Mouse (Mus musculus): ENCODE results near the gene Rnase10. TPM values are rescaled to one million over a fixed set of nuclear protein-coding genes. Genes with fewer than 3 reads are reported as not detected.

Rnase10 gene
- polyA plus RNA-seq, 1 experiment from 2014 or later, result 0.16 TPM

- H3K4me1 ChIP-seq (replicated peaks; ENCODE audit: control insufficient read depth, insufficient read depth, low read length), result no peaks in the 10 kb centered on the region
- H3K9ac ChIP-seq (ENCODE audit: low read depth, low read length), result no peak overlapping the region
- H3K4me2 ChIP-seq (replicated peaks; ENCODE audit: low read depth), result no peak overlapping the region
- H3K27me3 ChIP-seq (replicated peaks; ENCODE audit: control insufficient read depth, insufficient read depth, low read length), result no peaks in the 10 kb centered on the region
- H3K9me3 ChIP-seq (ENCODE audit: control insufficient read depth), result no peaks in the 10 kb centered on the region
- H3K27ac ChIP-seq (ENCODE audit: low read depth, low read length), result no peak overlapping the region
- TF ChIP-seq CTCF (IDR thresholded peaks at IDR 0.05; ENCODE audit: low read depth), result no peak
- no peak for ATAC-seq
- no peak overlapping the region for H3K4me3 ChIP-seq (ENCODE audit: low read depth, low read length)
- 46% methylated on average over 2 of the region's 2 CpGs for WGBS
- no peaks in the 10 kb centered on the region for H3K36me3 ChIP-seq (ENCODE audit: control insufficient read depth, insufficient read depth)
These were observed 26.3 kb upstream of the Rnase10 start for GRCm38 (mm10) chr14:50981207-50981606.

GRCm38 (mm10) chr14:50981837-50982236 is 25.7 kb upstream of the Rnase10 start:
- 60% methylated on average over 5 of the region's 5 CpGs for WGBS
- no peaks in the 10 kb centered on the region for H3K27me3 ChIP-seq (replicated peaks; ENCODE audit: control insufficient read depth, insufficient read depth, low read length)
- no peaks in the 10 kb centered on the region for H3K9me3 ChIP-seq (ENCODE audit: control insufficient read depth)
- H3K4me3 ChIP-seq (ENCODE audit: low read depth, low read length), result no peak overlapping the region
- TF ChIP-seq CTCF (IDR thresholded peaks at IDR 0.05; ENCODE audit: low read depth), result no peak
- no peaks in the 10 kb centered on the region for H3K4me1 ChIP-seq (replicated peaks; ENCODE audit: control insufficient read depth, insufficient read depth, low read length)
- H3K4me2 ChIP-seq (replicated peaks; ENCODE audit: low read depth), result no peak overlapping the region
- H3K27ac ChIP-seq (ENCODE audit: low read depth, low read length), result no peak overlapping the region
- H3K9ac ChIP-seq (ENCODE audit: low read depth, low read length), result no peak overlapping the region
- H3K36me3 ChIP-seq (ENCODE audit: control insufficient read depth, insufficient read depth), result no peaks in the 10 kb centered on the region
- no peak for ATAC-seq

DNA sequence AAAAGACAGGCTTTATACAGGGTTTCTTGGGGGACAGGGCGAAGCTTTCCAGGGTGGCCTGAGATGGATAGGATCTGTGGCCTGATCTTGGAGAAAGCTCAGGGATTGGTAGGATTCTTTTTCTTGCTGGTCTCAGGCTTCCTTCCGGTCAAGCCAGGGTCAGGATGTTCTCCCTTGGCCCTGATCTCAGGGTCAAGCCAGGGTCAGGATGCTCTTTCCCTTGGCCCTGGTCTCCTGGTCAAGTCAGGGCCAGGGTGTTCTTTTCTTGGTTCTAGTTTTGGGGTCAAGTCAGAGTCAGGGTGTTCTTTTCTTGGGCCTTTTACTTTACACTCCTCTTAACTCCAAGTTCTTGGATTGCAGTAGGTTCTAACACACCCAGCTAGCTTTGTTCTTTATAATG is 19.9 kb upstream of the Rnase10 start:
- Histone ChIP-seq H3K4me1 (replicated peaks; ENCODE audit: control insufficient read depth, insufficient read depth, low read length) (no peaks in the 10 kb centered on the region), H3K4me3 (ENCODE audit: low read depth, low read length) (no peak overlapping the region), H3K9ac (ENCODE audit: low read depth, low read length) (no peak overlapping the region), H3K9me3 (ENCODE audit: control insufficient read depth) (no peaks in the 10 kb centered on the region), H3K27ac (ENCODE audit: low read depth, low read length) (no peak overlapping the region), H3K4me2 (replicated peaks; ENCODE audit: low read depth) (no peak overlapping the region), H3K36me3 (ENCODE audit: control insufficient read depth, insufficient read depth) (no peaks in the 10 kb centered on the region), H3K27me3 (replicated peaks; ENCODE audit: control insufficient read depth, insufficient read depth, low read length) (no peaks in the 10 kb centered on the region)
- no peak for ATAC-seq
- WGBS, result 67% methylated on average over 2 of the region's 2 CpGs
- no peak for TF ChIP-seq CTCF (IDR thresholded peaks at IDR 0.05; ENCODE audit: low read depth)

DNA sequence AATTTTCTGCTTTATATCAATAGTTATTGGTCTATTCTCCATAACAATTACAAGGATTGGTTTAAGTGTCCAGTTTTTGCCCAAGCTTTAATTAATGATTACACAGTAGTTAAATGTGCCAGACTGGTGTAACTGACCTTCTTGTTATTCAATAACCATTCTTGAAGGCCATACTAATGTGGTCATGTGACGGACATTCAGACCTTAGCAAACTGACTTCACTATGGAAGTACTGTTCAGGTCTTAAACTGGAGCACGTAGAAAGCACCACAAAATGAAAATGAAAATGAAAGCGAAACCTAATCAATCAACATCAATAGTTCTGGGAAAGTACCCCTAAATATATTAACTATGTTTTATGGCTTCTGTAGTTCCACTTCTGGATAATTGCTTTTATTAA is 16.5 kb upstream of the Rnase10 start:
- WGBS, result 50% methylated on average over 3 of the region's 3 CpGs
- Histone ChIP-seq H3K4me1 (replicated peaks; ENCODE audit: control insufficient read depth, insufficient read depth, low read length) (no peaks in the 10 kb centered on the region), H3K4me3 (ENCODE audit: low read depth, low read length) (no peak overlapping the region), H3K36me3 (ENCODE audit: control insufficient read depth, insufficient read depth) (no peaks in the 10 kb centered on the region), H3K9ac (ENCODE audit: low read depth, low read length) (no peak overlapping the region), H3K9me3 (ENCODE audit: control insufficient read depth) (no peaks in the 10 kb centered on the region), H3K27ac (ENCODE audit: low read depth, low read length) (0 out of 2 replicates have a peak overlapping the region, but pooled peaks have one; percentile 21), H3K27me3 (replicated peaks; ENCODE audit: control insufficient read depth, insufficient read depth, low read length) (no peaks in the 10 kb centered on the region), H3K4me2 (replicated peaks; ENCODE audit: low read depth) (no peak overlapping the region)
- peak; percentile 94 for ATAC-seq
- no peak for TF ChIP-seq CTCF (IDR thresholded peaks at IDR 0.05; ENCODE audit: low read depth)

- Histone ChIP-seq H3K9ac (ENCODE audit: low read depth, low read length) (no peak overlapping the region), H3K4me2 (replicated peaks; ENCODE audit: low read depth) (no peak overlapping the region), H3K36me3 (ENCODE audit: control insufficient read depth, insufficient read depth) (no peaks in the 10 kb centered on the region), H3K27ac (ENCODE audit: low read depth, low read length) (no peak overlapping the region), H3K9me3 (ENCODE audit: control insufficient read depth) (no peaks in the 10 kb centered on the region), H3K4me1 (replicated peaks; ENCODE audit: control insufficient read depth, insufficient read depth, low read length) (no peaks in the 10 kb centered on the region), H3K27me3 (replicated peaks; ENCODE audit: control insufficient read depth, insufficient read depth, low read length) (no peaks in the 10 kb centered on the region), H3K4me3 (ENCODE audit: low read depth, low read length) (no peak overlapping the region)
- WGBS, result 62% methylated on average over 3 of the region's 3 CpGs
- ATAC-seq, result no peak
- no peak for TF ChIP-seq CTCF (IDR thresholded peaks at IDR 0.05; ENCODE audit: low read depth)
These were observed 10.5 kb upstream of the Rnase10 start for GRCm38 (mm10) chr14:50997088-50997487.

GRCm38 (mm10) chr14:50997999-50998666 is 9.4 kb upstream of the Rnase10 start:
- Histone ChIP-seq H3K27ac (ENCODE audit: low read depth, low read length) (no peak overlapping the region), H3K4me3 (ENCODE audit: low read depth, low read length) (no peak overlapping the region), H3K9me3 (ENCODE audit: control insufficient read depth) (no peaks in the 10 kb centered on the region), H3K9ac (ENCODE audit: low read depth, low read length) (no peak overlapping the region), H3K4me2 (replicated peaks; ENCODE audit: low read depth) (no peak overlapping the region), H3K36me3 (ENCODE audit: control insufficient read depth, insufficient read depth) (no peaks in the 10 kb centered on the region), H3K27me3 (replicated peaks; ENCODE audit: control insufficient read depth, insufficient read depth, low read length) (no peaks in the 10 kb centered on the region), H3K4me1 (replicated peaks; ENCODE audit: control insufficient read depth, insufficient read depth, low read length) (no peaks in the 10 kb centered on the region)
- TF ChIP-seq CTCF (IDR thresholded peaks at IDR 0.05; ENCODE audit: low read depth), result no peak
- no peak for ATAC-seq
- 50% methylated on average over 2 of the region's 2 CpGs for WGBS
